8 mouse cellular contexts compared by ENCODE assay signal in genomic region chr7:34798441-34799403, GRCm38 (mm10). TPM values are rescaled to one million over a fixed set of nuclear protein-coding genes. Genes with fewer than 3 reads are reported as not detected.
DNase-seq lines count a peak whose midpoint lies in the region; ATAC-seq and TF ChIP-seq lines count a peak whose summit lies in the region.

No protein-coding gene starts in this region.

- no peak overlapping the region for H3K27ac ChIP-seq in lung, postnatal 0 days (ENCODE audit: low read length)
- H3K27ac ChIP-seq in embryonic facial prominence, embryonic 12.5 days = peak overlapping the region; percentile 72
- H3K27ac ChIP-seq in intestine, embryonic 16.5 days (ENCODE audit: low read length) = no peak overlapping the region
- 0 out of 2 replicates have a peak overlapping the region, but pooled peaks have one; percentile 18 for H3K27ac ChIP-seq in midbrain, postnatal 0 days (ENCODE audit: low read depth, low read length)

- H3K4me2 ChIP-seq in lung, postnatal 0 days (replicated peaks; ENCODE audit: low read depth, low read length) = no peak overlapping the region
- peak overlapping the region; percentile 46 for H3K4me2 ChIP-seq in embryonic facial prominence, embryonic 12.5 days (replicated peaks)
- peak overlapping the region; percentile 34 for H3K4me2 ChIP-seq in intestine, embryonic 16.5 days (ENCODE audit: low read depth, low read length)
- 0 out of 2 replicates have a peak overlapping the region, but pooled peaks have one; percentile 12 for H3K4me2 ChIP-seq in midbrain, postnatal 0 days (ENCODE audit: low read depth, low read length, poor library complexity, severe bottlenecking)

- no peak overlapping the region for H3K4me3 ChIP-seq in lung, postnatal 0 days (ENCODE audit: low read depth, low read length)
- H3K4me3 ChIP-seq in embryonic facial prominence, embryonic 12.5 days = peak overlapping the region; percentile 12; the same call in 1 of the 2 replicates
- H3K4me3 ChIP-seq in intestine, embryonic 16.5 days (ENCODE audit: low read length) = no peak overlapping the region
- H3K4me3 ChIP-seq in midbrain, postnatal 0 days (ENCODE audit: low read depth, low read length) = no peak overlapping the region

- no peak overlapping the region for H3K9ac ChIP-seq in lung, postnatal 0 days (replicated peaks; ENCODE audit: low read depth)
- H3K9ac ChIP-seq in embryonic facial prominence, embryonic 12.5 days = no peak overlapping the region
- no peak overlapping the region for H3K9ac ChIP-seq in intestine, embryonic 16.5 days (ENCODE audit: low read depth, low read length)
- H3K9ac ChIP-seq in midbrain, postnatal 0 days (replicated peaks; ENCODE audit: low read length, poor library complexity, severe bottlenecking) = peak overlapping the region; percentile 13; the same call in 1 of the 2 replicates

- no peak for ATAC-seq in lung, postnatal 0 days
- peak; percentile 68; the same call in 1 of the 2 replicates for ATAC-seq in embryonic facial prominence, embryonic 12.5 days (ENCODE audit: insufficient number of reproducible peaks, insufficient read depth, low FRiP score, low TSS enrichment)
- peak; percentile 69 for ATAC-seq in intestine, embryonic 16.5 days
- ATAC-seq in midbrain, postnatal 0 days (ENCODE audit: low FRiP score) = no peak

- TF ChIP-seq CTCF in lung, postnatal 0 days (IDR thresholded peaks at IDR 0.05) = no peak
- TF ChIP-seq CTCF in midbrain, postnatal 0 days (IDR thresholded peaks at IDR 0.05) = no peak

- H3K4me1 ChIP-seq in lung, postnatal 0 days (ENCODE audit: insufficient read depth, low read depth, low read length) = peaks cover 5% of the 10 kb centered on the region; the same call in 1 of the 2 replicates
- peaks cover 30% of the 10 kb centered on the region for H3K4me1 ChIP-seq in embryonic facial prominence, embryonic 12.5 days
- peaks cover 21% of the 10 kb centered on the region for H3K4me1 ChIP-seq in intestine, embryonic 16.5 days (ENCODE audit: control insufficient read depth, insufficient read depth, low read length)
- peaks cover 10% of the 10 kb centered on the region; the same call in 1 of the 2 replicates for H3K4me1 ChIP-seq in midbrain, postnatal 0 days (ENCODE audit: insufficient read depth, low read length)

- DNase-seq in lung, postnatal 0 days (ENCODE audit: low spot score) = peak; percentile 13
- no peak for DNase-seq in lung, postnatal 25 days (ENCODE audit: low spot score)
- DNase-seq in midbrain, postnatal 0 days (ENCODE audit: low spot score) = peak; percentile 45
- DNase-seq in urinary bladder, postnatal 25 days (ENCODE audit: low spot score) = no peak
- DNase-seq in urinary bladder, postnatal 36 days (ENCODE audit: low spot score in 2 of 2) = no peak
- DNase-seq in cerebellum, postnatal 25 days = no peak

- TF ChIP-seq EP300 in lung, postnatal 0 days (IDR thresholded peaks at IDR 0.05) = no peak

- 3% methylated on average over 11 of the region's 11 CpGs for WGBS in lung, postnatal 0 days
- WGBS in embryonic facial prominence, embryonic 12.5 days = 3% methylated on average over 11 of the region's 11 CpGs
- 4% methylated on average over 11 of the region's 11 CpGs for WGBS in intestine, embryonic 16.5 days
- WGBS in midbrain, postnatal 0 days = 11% methylated on average over 11 of the region's 11 CpGs

- H3K36me3 ChIP-seq in lung, postnatal 0 days (ENCODE audit: insufficient read depth, low read length) = no peaks in the 10 kb centered on the region
- H3K36me3 ChIP-seq in embryonic facial prominence, embryonic 12.5 days = no peaks in the 10 kb centered on the region
- H3K36me3 ChIP-seq in intestine, embryonic 16.5 days (ENCODE audit: control insufficient read depth, insufficient read depth, low read length) = no peaks in the 10 kb centered on the region
- no peaks in the 10 kb centered on the region for H3K36me3 ChIP-seq in midbrain, postnatal 0 days (ENCODE audit: insufficient read depth, low read length)

- H3K9me3 ChIP-seq in lung, postnatal 0 days (ENCODE audit: low read length) = no peaks in the 10 kb centered on the region
- H3K9me3 ChIP-seq in embryonic facial prominence, embryonic 12.5 days = no peaks in the 10 kb centered on the region
- H3K9me3 ChIP-seq in intestine, embryonic 16.5 days (ENCODE audit: control insufficient read depth, low read length) = no peaks in the 10 kb centered on the region
- H3K9me3 ChIP-seq in midbrain, postnatal 0 days (ENCODE audit: low read length) = no peaks in the 10 kb centered on the region

- no peaks in the 10 kb centered on the region for H3K27me3 ChIP-seq in lung, postnatal 0 days (replicated peaks; ENCODE audit: insufficient read depth, low read length)
- H3K27me3 ChIP-seq in embryonic facial prominence, embryonic 12.5 days = no peaks in the 10 kb centered on the region
- no peaks in the 10 kb centered on the region for H3K27me3 ChIP-seq in intestine, embryonic 16.5 days (replicated peaks; ENCODE audit: control insufficient read depth, insufficient read depth, low read length)
- no peaks in the 10 kb centered on the region for H3K27me3 ChIP-seq in midbrain, postnatal 0 days (ENCODE audit: insufficient read depth, low read length)

RNA-seq across cellular contexts. Expression of gene Chst8, which starts 13.8 kb away (rescaled TPM):
- polyA plus RNA-seq in lung, postnatal 0 days (2015; fragmentation: Nextera tagmentation; extraction: Ambion mirVana) = 4.7 and 5.9 TPM in 2 replicates
- polyA plus RNA-seq in embryonic facial prominence, embryonic 12.5 days (2016; fragmentation: Nextera tagmentation; extraction: Ambion mirVana) = 10.6 and 11.5 TPM in 2 replicates
- polyA plus RNA-seq in intestine, embryonic 16.5 days (2015; fragmentation: Nextera tagmentation; extraction: Ambion mirVana) = 3.9 TPM in 2 replicates
- total RNA-seq in midbrain, postnatal 0 days (2014; rRNA removed) = 17.4 and 20.1 TPM in 2 replicates
- polyA plus RNA-seq in midbrain, postnatal 0 days (2015; fragmentation: Nextera tagmentation; extraction: Ambion mirVana) = 13.5 and 16.2 TPM in 2 replicates

Comparison
In these comparisons a context has a peak if more than half of its experiments do, and no peak if none do; other contexts are left out.
1. DNase-seq: peak in lung, postnatal 0 days (single experiment) and midbrain, postnatal 0 days (single experiment); none in lung, postnatal 25 days (single experiment), urinary bladder, postnatal 25 days (single experiment), urinary bladder, postnatal 36 days (0 of 2) and cerebellum, postnatal 25 days (0 of 2).
2. ATAC-seq: peak in embryonic facial prominence, embryonic 12.5 days (single experiment) and intestine, embryonic 16.5 days (single experiment); none in lung, postnatal 0 days (single experiment) and midbrain, postnatal 0 days (single experiment).
3. H3K27ac ChIP-seq: peak in embryonic facial prominence, embryonic 12.5 days (single experiment) and midbrain, postnatal 0 days (single experiment); none in lung, postnatal 0 days (single experiment) and intestine, embryonic 16.5 days (single experiment).